Mouse (Mus musculus) midbrain, embryonic 16.5 days (tissue): ENCODE measurements around the gene 2410015M20Rik. TPM values are rescaled to one million over a fixed set of nuclear protein-coding genes. Genes with fewer than 3 reads are reported as not detected.
"Not testable (repeated sequence)": the region's sequence is repeated elsewhere in the genome, so short reads cannot be mapped to it uniquely, and the experiment has no call there.

Experiments used
- ATAC-seq: fragments of 200-750 bp; cut with Nextera tagmentation; 2 replicates; pipeline ENCODE4 v1.8.0; 2017; ENCODE audit warnings: moderate TSS enrichment
- H3K27ac ChIP-seq: fragments of 300-500 bp; sonication (generic); 2 replicates; pipeline ENCODE4 v1.5.1; 2014; ENCODE audit warnings: mild to moderate bottlenecking, low read length, mixed read lengths
- H3K27me3 ChIP-seq: fragments of 300-500 bp; sonication (generic); 2 replicates; pipeline ENCODE4 v1.6.1; 2014; ENCODE audit warnings: low read depth, low read length, mixed read lengths; ENCODE audit not compliant: control insufficient read depth, insufficient read depth
- H3K36me3 ChIP-seq: fragments of 300-500 bp; sonication (generic); 2 replicates; pipeline ENCODE4 v1.6.1; 2014; ENCODE audit warnings: mild to moderate bottlenecking, low read length, moderate library complexity, mixed read lengths; ENCODE audit not compliant: control insufficient read depth, insufficient read depth
- H3K4me1 ChIP-seq: fragments of 300-500 bp; sonication (generic); 2 replicates; pipeline ENCODE4 v1.6.1; 2014; ENCODE audit warnings: mild to moderate bottlenecking, low read length, mixed read lengths; ENCODE audit not compliant: control insufficient read depth, insufficient read depth
- H3K4me2 ChIP-seq: fragments of 300-500 bp; sonication (generic); 2 replicates; pipeline ENCODE4 v1.6.1; 2014; ENCODE audit warnings: mild to moderate bottlenecking, low read length, mixed read lengths
- H3K4me3 ChIP-seq: fragments of 300-500 bp; sonication (generic); 2 replicates; pipeline ENCODE4 v1.5.1; 2014; ENCODE audit warnings: low read depth, mild to moderate bottlenecking, low read length, moderate library complexity, mixed read lengths
- H3K9ac ChIP-seq: fragments of 300-500 bp; sonication (generic); 2 replicates; pipeline ENCODE4 v1.6.1; 2014; ENCODE audit warnings: low read depth, low read length, mixed read lengths
- H3K9me3 ChIP-seq: fragments of 300-500 bp; sonication (generic); replicated peaks from 2 replicates; pipeline ENCODE4 v1.6.1; 2014; ENCODE audit warnings: mild to moderate bottlenecking, low read length, mixed read lengths; ENCODE audit not compliant: control insufficient read depth, poor library complexity, severe bottlenecking
- WGBS: fragments of 180-500 bp; shearing (Covaris S2); extraction: QIAGEN DNeasy Blood & Tissue Kit; methylation state at CpG from one replicate; pipeline ENCODE4 v1.1.7; 2014; 5-methylcytosine and 5-hydroxymethylcytosine counted together
- polyA plus RNA-seq: library from polyadenylated mRNA; unstranded; fragments of >200 nt; fragmentation: Nextera tagmentation; extraction: Ambion mirVana; gene quantifications from 2 replicates; pipeline ENCODE4 v1.2.1, GENCODE M21; 2015

Gene 2410015M20Rik
- polyA plus RNA-seq, 1 experiment from 2014 or later: 182 TPM

- not testable (repeated sequence) for H3K4me3 ChIP-seq, H3K36me3 ChIP-seq, H3K27me3 ChIP-seq, ATAC-seq, H3K9ac ChIP-seq, H3K27ac ChIP-seq, H3K4me2 ChIP-seq, H3K9me3 ChIP-seq
- H3K4me1 ChIP-seq: peaks cover 16% of the 10 kb centered on the region
- 90% methylated on average over 26 of the region's 27 CpGs for WGBS
These were observed 20.5 kb upstream of the 2410015M20Rik start for GRCm38 (mm10) chr17:56629800-56630781.

- Histone ChIP-seq H3K27ac (peak within 1 kb of the TSS; percentile 81), H3K9ac (peak within 1 kb of the TSS; percentile 87), H3K36me3 (no peaks in the 10 kb centered on the region), H3K9me3 (no peaks in the 10 kb centered on the region), H3K4me3 (peak within 1 kb of the TSS; percentile 82), H3K4me1 (peaks cover 19% of the 10 kb centered on the region), H3K4me2 (peak within 1 kb of the TSS; percentile 87), H3K27me3 (no peaks in the 10 kb centered on the region)
- peak; percentile 70 for ATAC-seq
- 7% methylated on average over 26 of the region's 26 CpGs for WGBS
These were observed 18.1 kb upstream of the 2410015M20Rik start, which contains the start of gene Catsperd for GRCm38 (mm10) chr17:56627530-56628277. Catsperd (plus strand) TSS chr17:56628143.

- peak within 1 kb of the TSS; percentile 87 for H3K9ac ChIP-seq
- peak; percentile 87 for ATAC-seq
- no peaks in the 10 kb centered on the region for H3K9me3 ChIP-seq
- H3K27me3 ChIP-seq: no peaks in the 10 kb centered on the region
- peak within 1 kb of the TSS; percentile 81 for H3K27ac ChIP-seq
- under 1% methylated on average over 48 of the region's 51 CpGs for WGBS
- H3K4me1 ChIP-seq: peaks cover 19% of the 10 kb centered on the region
- peak within 1 kb of the TSS; percentile 87 for H3K4me2 ChIP-seq
- peaks cover 5% of the 10 kb centered on the region; the same call in 1 of the 2 replicates for H3K36me3 ChIP-seq
- peak within 1 kb of the TSS; percentile 82 for H3K4me3 ChIP-seq
These were observed 17.3 kb upstream of the 2410015M20Rik start, which contains the start of gene Lonp1 for GRCm38 (mm10) chr17:56626754-56627470. Lonp1 (minus strand) TSS chr17:56626887.

- peaks cover 19% of the 10 kb centered on the region for H3K4me1 ChIP-seq
- peak overlapping the region; percentile 81 for H3K27ac ChIP-seq
- peak overlapping the region; percentile 87 for H3K9ac ChIP-seq
- WGBS: 1% methylated on average over 32 of the region's 32 CpGs
- ATAC-seq: no peak; the same call in 1 of the 2 replicates
- H3K4me3 ChIP-seq: peak overlapping the region; percentile 82
- H3K4me2 ChIP-seq: peak overlapping the region; percentile 87
- no peaks in the 10 kb centered on the region for H3K27me3 ChIP-seq
- H3K9me3 ChIP-seq: no peaks in the 10 kb centered on the region
- H3K36me3 ChIP-seq: peaks cover 10% of the 10 kb centered on the region
These were observed 16.7 kb upstream of the 2410015M20Rik start for GRCm38 (mm10) chr17:56626260-56626659.

GRCm38 (mm10) chr17:56625495-56625894 lies 15.9 kb upstream of the 2410015M20Rik start:
- peaks cover 19% of the 10 kb centered on the region for H3K4me1 ChIP-seq
- no peak overlapping the region for H3K9ac ChIP-seq
- H3K4me3 ChIP-seq: no peak overlapping the region
- peaks cover 16% of the 10 kb centered on the region for H3K36me3 ChIP-seq
- no peaks in the 10 kb centered on the region for H3K9me3 ChIP-seq
- H3K27me3 ChIP-seq: no peaks in the 10 kb centered on the region
- H3K27ac ChIP-seq: no peak overlapping the region
- no peak for ATAC-seq
- 78% methylated on average over 3 of the region's 3 CpGs for whole genome bisulfite sequencing
- peak overlapping the region; percentile 87 for H3K4me2 ChIP-seq

GRCm38 (mm10) chr17:56617628-56618027 lies 8.1 kb upstream of the 2410015M20Rik start:
- Histone ChIP-seq H3K9ac (no peak overlapping the region), H3K4me2 (no peak overlapping the region), H3K36me3 (peaks cover 49% of the 10 kb centered on the region), H3K9me3 (no peaks in the 10 kb centered on the region), H3K4me1 (peaks cover 10% of the 10 kb centered on the region), H3K27ac (no peak overlapping the region), H3K27me3 (no peaks in the 10 kb centered on the region), H3K4me3 (no peak overlapping the region)
- ATAC-seq: no peak
- 92% methylated on average over 8 of the region's 8 CpGs for WGBS

- Histone ChIP-seq H3K27me3 (no peaks in the 10 kb centered on the region), H3K36me3 (peaks cover 42% of the 10 kb centered on the region), H3K27ac (no peak overlapping the region), H3K4me1 (peaks cover 10% of the 10 kb centered on the region), H3K9ac (no peak overlapping the region), H3K4me3 (no peak overlapping the region), H3K9me3 (no peaks in the 10 kb centered on the region), H3K4me2 (no peak overlapping the region)
- 82% methylated on average over 3 of the region's 3 CpGs for WGBS
- ATAC-seq: no peak
These were observed 7.2 kb upstream of the 2410015M20Rik start for GRCm38 (mm10) chr17:56616725-56617124.

- H3K4me1 ChIP-seq: peaks cover 10% of the 10 kb centered on the region
- no peak overlapping the region for H3K9ac ChIP-seq
- WGBS: 91% methylated on average over 4 of the region's 4 CpGs
- H3K27ac ChIP-seq: no peak overlapping the region
- no peak overlapping the region for H3K4me2 ChIP-seq
- no peak for ATAC-seq
- H3K4me3 ChIP-seq: no peak overlapping the region
- H3K9me3 ChIP-seq: no peaks in the 10 kb centered on the region
- peaks cover 36% of the 10 kb centered on the region for H3K36me3 ChIP-seq
- no peaks in the 10 kb centered on the region for H3K27me3 ChIP-seq
These were observed 6.2 kb upstream of the 2410015M20Rik start for GRCm38 (mm10) chr17:56615792-56616191.
